Mouse (Mus musculus): ENCODE results near the gene Klf16. TPM values are rescaled to one million over a fixed set of nuclear protein-coding genes. Genes with fewer than 3 reads are reported as not detected.
A peak's percentile ranks its signal among the peaks of the same experiment; 100 is the strongest.

Gene Klf16
- total RNA-seq, 2 experiments from 2014 or later = 1.5 to 1.9 TPM

DNA sequence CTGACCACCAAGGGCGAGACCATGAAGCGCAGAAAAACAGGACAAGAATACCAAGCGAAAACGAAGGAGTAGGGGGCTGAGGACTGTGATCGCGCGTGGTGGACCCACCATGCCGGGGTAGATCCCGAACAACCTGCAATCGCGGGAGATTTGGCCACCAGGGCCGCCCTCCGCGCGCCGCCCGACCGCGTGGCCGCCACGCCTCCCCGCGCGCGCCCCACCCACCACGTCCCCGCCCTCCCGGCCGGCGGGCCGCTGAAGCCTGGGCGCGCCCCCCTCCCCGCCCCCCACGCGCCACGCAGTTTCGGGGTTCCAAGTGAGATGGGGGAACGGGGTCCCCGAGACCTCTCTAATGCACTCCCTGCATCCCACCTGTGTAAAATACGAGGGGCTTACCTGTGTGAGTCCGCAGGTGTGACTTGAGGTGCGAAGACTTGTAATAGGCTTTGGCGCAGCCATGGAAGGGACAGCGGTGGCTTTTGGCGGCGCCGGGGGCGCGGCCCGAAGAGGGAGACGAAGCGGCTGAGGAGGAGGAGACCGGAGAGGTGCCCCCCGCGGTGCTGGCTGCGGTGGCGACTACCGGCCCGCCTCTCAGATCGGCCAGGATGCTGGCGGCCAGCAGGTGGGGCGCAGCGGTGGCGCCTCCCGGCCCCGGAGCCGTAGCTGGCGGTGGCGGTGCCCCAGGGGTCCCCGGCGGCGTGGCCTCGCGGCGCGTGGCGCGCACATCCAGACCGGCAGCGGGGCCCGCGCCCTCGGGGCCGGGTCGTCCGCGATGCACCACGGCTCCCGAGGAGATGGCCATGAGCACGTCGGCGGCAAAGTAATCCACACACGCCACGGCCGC lies 548 bp downstream of the Klf16 start:
- DNase-seq (ENCODE audit: low spot score) = no peak

DNA sequence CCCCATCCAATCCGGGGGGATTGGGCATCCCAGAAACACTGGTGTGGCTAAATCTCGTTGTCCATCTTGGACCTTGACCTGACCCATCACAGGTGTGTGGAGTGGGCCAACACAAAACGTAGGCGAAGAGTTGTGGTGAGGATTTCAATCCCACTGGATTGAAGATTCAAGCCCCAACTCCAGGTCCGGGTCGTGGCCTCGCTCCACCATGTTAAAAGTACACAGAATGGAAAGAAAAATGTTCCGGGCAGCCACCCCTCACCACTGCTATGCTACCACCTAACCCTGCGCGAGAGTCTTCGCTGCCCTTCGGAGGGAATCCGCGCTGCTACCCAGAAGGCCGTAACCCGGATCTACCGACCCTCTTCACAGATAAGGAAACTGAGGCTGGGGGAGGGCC lies 1.2 kb downstream of the Klf16 start:
- no peak for DNase-seq (ENCODE audit: low spot score)

DNA sequence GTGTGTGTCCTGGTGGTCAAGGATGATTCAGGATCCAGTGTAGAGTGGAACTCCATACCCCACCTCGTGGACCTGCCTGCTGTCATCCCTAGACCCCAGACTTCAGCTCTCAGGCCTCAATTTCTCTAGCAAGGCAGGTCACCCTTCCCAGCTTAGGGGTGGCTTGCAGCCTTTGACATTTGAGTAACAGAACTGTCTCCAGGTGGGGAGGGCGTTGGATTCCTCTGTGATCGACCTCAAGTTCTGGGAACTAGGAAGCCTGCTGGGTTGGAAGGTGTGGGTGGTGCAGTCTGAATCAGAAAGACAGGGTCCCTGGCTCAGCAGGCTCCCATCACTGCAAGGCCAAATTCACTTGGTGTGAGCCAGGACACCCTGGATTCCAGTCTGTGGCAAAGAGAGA lies 2.2 kb downstream of the Klf16 start:
- no peak for DNase-seq (ENCODE audit: low spot score)

DNA sequence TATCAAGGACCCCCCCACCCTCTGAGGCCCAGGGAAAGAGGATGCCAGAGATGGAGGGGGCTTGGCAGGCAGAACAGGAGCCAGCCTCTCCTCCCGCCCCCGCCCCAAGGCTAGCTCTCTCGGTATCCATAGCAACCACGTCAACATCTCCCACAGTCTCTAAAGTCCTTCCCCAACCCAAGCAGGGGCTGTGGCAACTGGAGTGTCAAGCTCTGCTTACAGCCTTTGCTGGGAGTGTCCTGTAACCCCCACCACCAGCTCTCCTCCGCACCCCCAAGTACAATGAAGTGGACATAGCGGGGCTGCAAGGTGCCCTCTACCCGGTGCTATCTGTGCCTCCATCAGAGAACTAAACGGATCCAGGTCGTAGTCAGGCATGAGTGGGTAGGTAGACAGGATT lies 3.2 kb downstream of the Klf16 start:
- no peak for DNase-seq (ENCODE audit: low spot score)

DNA sequence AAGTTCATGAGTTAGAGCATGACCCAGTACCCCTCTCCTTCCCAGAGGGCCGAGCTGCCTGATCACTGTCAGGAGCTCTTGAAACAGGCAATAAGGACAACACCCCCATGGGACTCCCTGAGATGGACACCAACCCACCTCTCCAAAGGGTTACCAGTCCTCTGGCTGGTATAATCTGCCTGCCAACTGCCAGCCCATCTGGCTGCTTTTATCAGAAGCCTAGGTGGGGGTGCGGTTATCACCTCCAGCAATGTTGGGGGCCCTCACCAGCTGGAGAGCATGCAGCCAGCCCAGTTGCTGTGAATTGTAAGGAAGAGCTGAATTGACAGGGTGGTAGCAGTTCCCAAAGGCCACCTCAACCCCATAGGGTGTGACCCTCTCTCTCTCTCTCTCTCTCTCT lies 4.6 kb downstream of the Klf16 start:
- no peak for DNase-seq (ENCODE audit: low spot score)

DNA sequence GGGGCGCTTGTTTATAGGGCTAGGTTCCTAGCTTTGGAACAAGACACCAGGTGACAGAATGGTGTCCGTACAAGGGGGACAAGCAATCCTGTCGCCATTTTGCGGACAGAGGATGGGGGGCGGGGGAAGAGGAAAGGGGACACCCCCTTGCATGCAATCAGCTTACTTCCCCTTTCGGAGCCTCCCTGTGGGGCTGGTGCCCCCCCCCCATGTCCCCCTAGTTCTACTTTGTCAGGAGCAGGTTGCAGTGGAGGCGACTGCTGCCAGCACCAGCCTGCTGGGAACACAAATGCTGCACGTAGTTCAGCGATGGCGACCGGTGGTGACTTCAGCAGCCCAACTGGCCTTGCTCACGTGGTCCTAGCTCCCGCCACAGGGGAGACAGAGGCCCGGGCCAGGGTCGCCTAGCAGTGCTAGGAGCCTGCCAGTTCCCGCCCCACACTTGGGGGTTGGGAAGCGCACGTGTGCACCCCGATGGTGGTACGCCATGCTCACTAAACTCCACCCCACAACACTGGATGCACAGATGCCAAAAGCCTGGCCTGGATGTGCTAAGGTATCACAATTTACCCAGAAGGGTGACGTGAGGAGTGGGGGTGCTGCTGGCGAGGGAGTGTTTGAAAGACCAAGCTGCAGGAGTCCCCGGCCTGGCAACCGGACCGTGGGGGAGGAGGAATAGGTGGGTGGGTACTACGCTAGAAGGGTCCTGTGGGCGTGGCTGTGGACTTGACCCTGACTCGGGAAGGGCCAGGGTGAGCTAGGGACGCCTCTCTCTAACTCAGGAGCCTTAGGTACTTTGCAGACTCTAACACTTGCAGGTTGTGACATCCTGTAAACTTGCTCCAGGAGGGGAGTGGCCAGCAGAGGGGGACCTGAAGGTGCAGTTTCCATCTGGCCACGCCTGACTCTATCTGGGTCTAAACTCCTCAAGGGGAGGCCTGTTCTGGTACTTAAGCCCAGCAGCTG lies 6.0 kb downstream of the Klf16 start:
- no peak for DNase-seq (ENCODE audit: low spot score)

DNA sequence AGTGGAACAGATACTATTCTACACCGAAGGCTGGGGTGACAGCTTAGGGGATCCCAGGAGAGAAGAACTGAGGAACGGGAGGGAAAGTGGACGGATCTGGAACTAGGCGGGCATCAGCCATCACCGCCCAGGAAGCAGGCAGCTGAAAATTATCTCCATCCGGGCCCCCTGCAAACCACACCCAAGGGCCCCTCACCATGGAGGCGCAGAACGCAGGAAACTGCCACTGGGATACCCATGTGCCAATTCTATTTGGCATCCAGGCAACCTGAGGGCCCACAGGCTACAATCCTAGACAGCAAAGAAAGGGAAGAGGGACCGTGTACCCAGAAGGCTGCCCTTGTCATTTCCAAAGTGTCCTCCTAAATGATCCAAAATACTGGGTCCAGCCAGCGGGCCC lies 6.7 kb downstream of the Klf16 start:
- DNase-seq (ENCODE audit: low spot score) = no peak

DNA sequence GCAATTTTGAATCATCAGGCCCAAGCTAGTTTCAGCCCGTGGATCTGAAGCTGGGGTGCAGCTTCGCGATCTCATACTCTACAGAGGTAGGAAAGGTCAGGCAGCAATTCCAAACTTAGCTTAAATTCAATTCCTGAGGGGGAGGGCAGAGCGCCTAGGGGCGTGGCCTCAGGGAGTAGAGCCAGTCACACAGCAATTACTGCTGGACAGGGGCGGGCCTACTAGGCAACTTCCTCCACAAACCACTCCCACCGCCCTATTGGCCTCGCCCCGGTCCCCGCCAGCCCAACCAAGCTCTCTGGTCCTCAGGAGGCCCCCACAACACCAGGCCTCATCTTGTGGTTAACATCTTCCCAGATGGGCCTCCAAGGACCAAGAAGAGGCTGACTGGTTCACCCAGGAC lies 7.5 kb downstream of the Klf16 start:
- peak; percentile 73 for DNase-seq (ENCODE audit: low spot score)

DNA sequence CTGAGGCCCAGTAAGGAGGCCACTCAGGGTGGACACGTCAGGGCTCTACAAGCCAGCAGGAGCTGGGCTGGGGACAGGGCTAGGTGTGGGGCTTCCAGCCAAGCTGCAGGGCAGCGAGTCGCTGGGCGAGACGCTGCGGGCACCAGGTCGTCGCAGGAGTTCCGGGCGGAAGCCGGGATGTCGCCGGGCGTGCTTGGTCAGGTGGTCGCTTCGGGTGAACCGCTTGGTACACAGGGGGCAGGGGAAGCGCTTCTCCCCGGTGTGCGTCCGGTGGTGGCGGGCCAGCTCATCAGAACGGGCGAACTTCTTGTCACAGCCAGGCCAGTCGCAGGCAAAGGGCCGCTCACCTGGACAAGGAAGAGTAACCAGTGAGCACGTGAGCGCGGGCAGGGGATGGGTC lies 8.2 kb downstream of the Klf16 start:
- DNase-seq (ENCODE audit: low spot score) = no peak

DNA sequence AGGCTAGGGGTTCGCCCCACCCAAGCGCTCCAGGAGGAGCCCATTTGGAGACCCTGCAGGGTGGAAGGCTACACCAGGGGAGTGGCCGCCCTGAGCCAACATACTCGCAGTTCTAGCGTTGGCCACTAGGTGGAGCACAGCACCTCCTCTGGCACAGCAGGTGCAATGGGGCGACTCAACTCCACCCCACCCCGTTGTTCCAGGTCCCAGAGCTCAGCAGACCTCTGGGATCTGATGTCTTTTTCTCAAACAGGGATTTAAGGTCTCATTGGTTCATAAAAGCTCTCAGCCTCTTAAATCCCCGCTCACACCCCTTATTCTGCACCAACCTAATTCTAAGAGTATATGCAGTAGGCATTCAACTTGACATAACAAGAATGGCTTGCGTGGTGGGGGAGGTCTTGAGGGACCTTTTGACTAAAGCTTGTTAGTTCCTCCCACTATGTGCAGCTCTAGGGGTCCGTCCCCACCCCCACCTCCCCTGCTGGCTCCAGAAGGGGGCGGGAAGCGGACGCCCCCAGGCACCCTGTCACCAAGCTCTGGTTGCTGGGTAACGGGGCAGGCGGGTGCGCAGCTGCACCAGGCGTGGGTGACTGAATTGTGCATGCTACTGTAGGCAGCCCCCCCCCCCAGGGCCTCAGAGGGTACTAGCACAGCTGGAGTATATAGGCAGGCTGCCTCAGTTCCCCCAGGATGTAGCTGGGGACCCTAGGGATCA lies 10.6 kb downstream of the Klf16 start:
- DNase-seq (ENCODE audit: low spot score) = peak; percentile 89

DNA sequence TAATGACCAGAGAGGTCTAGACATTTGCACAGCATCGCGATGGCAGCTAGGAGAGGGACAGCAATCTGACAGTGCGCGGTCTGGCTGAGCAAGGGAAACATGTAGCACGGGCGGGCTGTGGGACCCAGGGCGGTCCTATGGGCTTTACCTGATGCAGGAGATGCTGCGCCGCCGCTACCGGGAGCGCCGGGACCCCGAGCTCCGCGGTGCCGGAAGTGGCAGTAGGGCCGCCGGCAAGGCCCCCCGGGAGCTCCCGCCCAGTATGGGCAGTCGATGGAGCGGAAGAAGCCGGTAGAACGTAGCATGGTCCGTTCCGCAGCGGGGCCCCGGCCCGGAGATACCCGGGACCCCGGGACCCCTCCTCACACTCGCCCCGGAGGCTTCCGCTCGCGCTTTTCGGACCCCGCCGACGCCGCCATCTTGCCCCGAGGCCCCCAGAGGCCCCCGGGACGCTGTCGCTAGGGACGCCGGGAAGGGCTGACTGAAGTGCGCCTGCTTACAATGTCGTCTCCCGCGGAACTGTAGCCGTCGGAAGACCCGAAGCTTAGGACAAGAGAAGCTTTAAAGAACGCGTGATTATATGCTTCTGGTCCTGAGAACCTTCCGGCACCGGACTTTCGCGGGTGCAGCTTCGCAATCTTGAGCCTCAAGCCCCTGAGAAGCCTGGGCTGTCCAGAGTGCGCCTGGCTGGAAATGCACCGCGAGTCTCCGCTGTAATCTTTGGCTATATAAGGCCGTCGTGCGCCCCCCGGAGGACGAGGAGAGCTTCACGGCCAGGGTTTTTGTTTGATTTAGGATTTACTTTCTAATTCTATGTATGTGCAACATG lies 15.8 kb downstream of the Klf16 start, which contains the start of gene Rexo1:
Rexo1 (minus strand) TSS at position 445 of the 829 bp plus-strand sequence.
- DNase-seq (ENCODE audit: low spot score) = peak; percentile 92

DNA sequence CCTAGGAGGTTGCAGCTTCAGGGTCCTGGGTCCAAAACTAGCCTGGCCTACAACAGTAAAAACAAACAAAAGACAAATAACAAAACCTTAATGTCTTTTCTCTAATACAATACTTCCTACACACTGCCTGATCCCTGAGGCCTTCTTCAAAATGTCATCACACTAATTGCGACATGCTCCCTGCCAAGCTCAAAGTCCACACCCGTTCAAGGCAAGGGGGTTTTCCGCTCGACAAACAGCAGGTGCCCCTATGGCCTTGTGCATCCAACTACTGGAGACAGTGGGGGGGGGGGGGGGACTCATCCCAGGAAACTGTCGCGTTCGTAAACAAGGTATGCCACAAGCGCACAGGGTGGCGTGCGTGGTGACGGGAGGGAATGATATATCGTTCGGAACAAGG lies 16.5 kb downstream of the Klf16 start:
- no peak for DNase-seq (ENCODE audit: low spot score)

DNA sequence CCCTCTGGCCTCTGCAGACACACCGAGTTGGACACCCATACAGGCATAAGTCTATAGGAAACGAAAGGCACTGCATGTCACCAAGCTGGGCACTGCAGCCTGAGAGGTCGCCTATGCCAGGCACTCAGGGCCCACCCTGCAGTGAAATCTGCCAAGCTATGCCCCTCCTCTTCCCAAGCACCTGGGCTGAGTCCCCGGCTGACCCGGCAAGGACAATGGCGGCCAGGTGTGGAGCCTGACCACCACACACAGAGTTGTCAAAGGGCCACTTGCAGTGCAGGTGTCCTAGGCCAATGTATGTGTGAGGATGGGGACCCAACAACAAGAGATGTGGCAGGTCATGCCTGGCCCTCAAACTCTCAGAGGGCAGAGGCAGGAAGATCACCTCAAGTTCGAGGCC lies 17.7 kb downstream of the Klf16 start:
- no peak for DNase-seq (ENCODE audit: low spot score)

DNA sequence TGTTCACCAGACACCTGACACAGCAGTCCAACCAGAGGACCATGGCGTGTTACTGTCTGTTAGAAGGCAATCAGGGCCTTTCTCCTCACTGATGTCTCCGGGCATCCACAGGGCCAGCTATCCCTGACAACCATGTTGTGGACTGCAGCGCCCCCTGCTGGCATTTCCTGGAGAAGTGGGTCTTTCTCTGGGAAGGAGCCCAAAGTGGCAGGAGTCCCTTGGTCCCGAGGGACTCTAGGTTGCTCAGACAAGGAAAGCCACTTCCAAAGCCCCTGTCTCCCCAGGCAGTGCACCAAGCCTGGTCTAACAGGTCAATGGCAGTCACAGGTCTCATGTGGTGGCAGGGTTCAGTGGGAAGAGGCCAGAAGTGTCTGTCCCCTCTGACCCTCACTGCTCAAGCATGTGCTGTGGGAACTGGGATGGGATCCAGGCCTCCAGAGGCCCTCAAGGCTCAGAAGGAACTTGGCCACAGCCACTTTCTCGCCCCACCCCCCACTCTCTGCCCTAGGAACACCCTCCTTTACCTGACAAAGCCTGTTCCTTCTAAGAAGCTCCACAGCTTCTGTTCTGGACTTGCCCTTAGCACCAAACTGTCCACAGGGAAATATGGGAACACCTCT lies 19.7 kb downstream of the Klf16 start:
- peak; percentile 75 for DNase-seq (ENCODE audit: low spot score)

DNA sequence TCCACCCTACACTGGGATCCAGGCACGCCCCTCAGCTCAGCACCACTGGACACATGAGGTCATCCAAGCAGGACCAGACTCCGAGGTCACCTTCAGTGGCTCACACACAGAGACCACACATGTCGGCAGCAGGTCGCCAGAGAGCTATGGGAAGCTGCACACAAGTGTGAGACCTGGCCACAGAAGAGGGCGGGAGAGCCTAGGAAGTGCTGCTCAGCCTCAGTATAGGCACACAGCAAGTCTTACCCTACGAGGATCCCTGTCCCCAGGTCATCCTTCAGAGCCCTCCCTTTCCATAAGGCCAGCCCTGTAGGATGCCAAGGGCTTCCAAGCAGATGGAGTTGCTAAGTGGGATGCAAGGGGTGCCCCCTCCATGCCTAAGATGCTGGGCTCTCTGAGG lies 23.1 kb downstream of the Klf16 start:
- DNase-seq (ENCODE audit: low spot score) = no peak

DNA sequence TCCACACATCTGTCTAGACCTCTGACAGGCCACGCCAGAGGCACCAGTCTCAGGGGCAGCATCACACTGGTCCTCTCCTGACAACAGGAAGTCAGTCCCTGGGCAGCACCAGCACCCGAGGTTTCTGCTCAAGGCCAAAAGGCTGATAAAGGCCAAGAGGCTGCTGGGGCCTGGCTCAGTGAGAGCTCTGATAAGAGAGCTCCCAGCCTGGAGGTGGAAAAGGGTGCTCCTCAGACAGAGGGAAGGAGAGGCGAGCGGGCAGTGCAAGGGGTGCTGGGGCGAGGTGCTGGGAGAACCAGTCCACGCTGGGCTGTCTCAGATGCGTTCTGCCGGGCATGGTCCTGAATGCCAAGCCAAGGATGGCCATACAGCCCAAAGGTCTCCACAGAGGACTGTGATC lies 23.5 kb downstream of the Klf16 start:
- no peak for DNase-seq (ENCODE audit: low spot score)

DNA sequence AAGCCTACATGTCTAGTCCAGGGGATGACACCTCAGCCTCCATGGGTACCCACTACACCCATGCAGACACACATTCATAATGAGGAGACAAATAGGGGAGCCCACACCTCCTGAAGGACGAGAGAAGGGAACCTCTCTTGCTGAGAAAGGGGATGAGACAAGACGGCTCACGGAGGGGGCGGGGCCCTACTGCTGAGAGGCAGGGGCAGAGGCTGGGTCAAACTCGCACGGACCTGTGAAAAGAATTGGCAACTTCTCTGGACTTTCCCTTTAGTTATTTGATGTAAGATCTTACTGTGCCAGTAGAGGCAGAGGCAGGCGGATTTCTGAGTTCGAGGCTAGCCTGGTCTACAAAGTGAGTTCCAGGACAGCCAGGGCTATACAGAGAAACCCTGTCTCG lies 24.8 kb downstream of the Klf16 start:
- no peak for DNase-seq (ENCODE audit: low spot score)

DNA sequence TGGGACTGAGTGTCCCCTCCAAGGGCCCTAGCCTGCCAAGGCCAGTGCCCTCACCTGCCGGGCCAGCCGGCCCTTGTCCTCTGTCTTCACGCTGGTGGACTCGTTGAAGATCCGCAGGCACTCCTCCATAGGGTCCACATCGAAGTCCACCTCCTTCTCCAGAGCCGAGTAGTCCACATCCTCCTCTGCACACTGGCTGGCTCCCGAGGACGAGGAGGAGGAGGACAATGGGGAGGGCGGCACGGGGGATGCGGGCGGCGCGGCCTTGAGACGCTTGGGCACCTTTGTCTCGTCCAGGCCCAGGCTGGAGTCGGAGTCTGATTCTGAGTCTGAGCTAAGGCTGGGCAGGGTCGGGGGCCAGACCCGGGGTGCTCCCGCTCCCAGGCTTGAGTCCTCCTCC lies 27.8 kb downstream of the Klf16 start:
- no peak for DNase-seq (ENCODE audit: low spot score)

DNA sequence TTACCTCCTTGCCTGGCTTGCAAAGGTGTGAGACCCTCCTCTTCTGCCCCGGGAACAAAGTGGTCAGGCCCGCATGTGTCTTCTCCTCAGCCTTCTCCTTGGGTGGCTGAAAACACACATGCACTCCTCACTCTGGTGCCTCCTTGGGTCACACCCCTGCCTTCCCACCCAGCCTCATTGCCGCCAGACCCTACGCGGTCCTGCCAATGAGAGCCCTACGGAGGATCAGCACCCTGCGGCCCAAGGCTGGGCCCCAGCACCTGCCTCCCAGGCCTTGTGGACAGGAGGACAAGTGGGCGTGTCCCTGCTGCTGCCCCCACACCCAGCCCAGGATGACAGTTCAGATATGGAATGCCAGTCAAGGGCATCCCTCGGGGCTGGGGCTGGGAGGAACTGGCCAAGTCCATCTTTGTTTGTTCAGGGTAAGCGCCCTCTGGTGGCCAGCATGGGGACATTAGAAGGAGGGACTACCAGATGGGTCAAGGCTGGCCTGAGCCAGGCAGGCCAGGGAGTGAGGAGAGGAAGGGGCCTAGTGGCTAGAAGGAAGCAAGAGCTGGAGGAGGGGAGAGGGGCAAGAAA lies 28.6 kb downstream of the Klf16 start:
- peak; percentile 53 for DNase-seq (ENCODE audit: low spot score)

DNA sequence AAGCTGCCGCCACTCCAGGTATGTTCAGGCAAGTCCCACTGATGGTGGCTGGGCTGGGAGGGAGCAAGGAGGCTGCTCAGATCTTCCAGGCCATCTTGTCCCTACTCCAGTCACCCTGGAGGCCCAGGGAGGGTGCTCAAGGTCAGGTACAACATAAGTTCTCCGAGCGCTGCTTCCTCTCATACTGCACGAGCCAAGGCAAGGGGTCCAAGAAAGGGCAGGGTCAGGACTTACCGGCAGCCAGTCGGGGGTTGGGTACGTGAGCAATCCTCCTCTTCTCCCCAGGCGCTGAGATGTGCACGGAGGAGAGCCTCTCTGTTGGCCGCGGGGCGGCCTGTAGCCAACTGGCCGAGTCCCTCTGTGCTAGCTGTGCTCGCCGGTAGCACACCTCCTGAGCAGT lies 29.6 kb downstream of the Klf16 start:
- DNase-seq (ENCODE audit: low spot score) = no peak

All from gastrocnemius, adult 18-20 months (tissue).